Mouse (Mus musculus) 416B (cell line): ENCODE results near the gene Snd1.
A peak's percentile ranks its signal among the peaks of the same experiment; 100 is the strongest.

Source experiments
- DNase-seq: peaks from one replicate; pipeline ENCODE4 v3.0.0; 2011; ENCODE audit warnings: low read depth

Gene Snd1

DNA sequence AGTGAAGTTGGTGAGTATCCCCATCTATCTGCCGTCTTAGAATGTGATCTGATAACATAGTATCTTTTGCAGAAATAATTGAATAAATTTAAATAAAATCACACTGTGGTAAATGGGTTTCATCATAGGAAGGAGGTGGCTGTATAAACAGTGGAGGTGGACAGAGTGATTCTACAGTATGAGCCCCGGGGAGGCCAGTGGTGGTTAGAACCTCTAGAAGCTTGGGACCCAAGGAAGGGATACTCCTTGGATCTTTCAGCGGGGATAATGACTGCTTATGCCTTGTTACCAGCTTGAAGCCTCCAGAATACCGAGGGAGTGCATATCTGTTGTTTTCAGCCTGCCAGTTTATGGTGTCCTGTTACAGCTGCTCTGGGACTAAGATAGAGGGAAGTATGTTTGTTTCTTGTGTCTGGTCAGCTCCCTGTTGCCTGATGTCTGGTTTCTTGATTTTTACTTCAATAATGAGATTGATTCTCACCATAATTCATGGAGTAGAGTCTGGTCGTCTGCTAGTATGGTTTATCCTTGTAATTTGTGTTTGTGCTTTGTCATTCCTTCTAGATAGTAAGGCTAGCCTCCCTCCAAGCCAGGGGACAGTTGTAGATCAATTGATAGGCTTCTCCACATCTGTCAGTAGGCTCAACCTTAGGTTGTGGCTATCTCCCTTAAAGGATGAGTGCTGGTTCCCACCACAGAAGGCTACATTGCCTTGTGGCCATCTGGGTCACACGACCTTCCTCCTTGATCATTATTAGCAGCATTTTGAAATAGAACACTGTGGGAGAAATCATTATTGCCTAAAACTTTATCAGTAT is 160.8 kb downstream of the Snd1 start:
- peak; percentile 28 for DNase-seq

DNA sequence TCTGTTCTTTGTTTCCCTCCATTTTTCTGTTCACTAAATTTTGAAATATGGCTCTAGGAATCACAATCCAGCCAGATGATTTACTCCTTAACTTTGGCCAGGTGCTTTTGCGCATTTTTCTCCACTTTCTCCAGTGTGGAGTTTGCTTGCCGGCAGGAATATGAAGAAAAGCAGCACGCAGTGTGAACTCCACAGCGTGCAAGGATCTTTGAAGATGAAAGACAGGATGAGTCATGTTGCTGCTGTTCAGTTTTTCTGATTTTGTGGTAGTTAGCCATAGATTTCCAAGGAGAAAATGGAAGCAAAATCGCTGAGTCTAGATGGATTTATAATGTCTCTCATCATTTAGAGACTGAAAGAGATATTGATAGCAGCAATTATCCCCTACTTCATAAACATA is 165.1 kb downstream of the Snd1 start:
- DNase-seq: no peak

DNA sequence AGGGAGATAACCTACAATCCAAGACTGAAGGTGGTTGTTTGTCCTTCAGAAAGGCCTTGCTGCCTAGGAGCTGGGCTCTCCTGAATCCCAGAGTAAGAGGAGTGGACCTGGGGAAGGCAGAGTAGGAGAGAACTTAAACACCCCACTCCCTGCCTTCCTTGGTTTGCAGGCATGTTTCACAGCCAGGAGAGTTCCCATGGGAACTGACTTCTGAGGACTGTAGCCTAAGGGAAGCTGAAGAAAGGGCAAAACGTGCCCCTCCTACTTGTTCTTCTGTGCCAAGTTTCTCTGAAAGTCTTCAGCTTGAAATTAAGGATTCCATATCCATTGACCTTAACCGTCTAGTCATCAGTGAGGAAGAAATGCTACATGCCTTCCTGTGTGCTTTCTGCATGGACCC is 168.0 kb downstream of the Snd1 start:
- no peak for DNase-seq

DNA sequence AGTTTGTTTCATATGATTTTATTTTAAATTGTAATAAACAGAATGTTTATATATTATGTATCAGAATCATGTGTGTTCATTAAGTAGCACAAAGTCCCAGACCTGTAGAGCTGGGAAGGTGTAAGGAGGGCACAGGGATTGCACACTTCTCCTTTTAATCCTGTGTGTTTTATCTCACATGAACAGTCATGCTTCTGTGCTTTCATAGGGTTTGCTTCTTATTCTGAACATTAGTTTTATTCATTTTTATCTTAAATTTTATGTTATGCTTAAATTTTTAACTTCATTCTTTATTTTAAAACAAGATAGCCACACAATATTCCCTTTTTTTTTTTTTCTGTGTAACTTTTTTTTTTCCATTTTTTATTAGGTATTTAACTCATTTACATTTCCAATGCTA is 170.3 kb downstream of the Snd1 start:
- DNase-seq: no peak

DNA sequence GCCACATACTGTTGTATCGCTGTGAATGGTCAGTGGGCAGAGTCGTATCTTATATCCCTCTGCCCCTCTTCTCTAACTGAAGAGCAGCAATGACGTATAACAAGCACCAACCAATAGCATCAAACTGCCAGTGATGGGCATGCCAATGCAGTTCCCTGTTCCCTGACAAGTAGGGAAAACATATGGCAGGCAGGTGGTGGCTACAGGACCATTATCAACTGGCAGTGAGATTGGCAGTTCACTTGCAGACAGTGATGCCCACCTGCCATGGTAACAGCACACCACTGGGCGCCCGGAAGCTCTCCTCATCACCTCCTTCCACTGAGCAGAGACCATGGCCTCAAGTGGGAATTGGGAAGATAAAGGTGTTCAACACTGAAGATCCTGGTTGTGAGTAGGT is 181.6 kb downstream of the Snd1 start:
- DNase-seq: no peak

DNA sequence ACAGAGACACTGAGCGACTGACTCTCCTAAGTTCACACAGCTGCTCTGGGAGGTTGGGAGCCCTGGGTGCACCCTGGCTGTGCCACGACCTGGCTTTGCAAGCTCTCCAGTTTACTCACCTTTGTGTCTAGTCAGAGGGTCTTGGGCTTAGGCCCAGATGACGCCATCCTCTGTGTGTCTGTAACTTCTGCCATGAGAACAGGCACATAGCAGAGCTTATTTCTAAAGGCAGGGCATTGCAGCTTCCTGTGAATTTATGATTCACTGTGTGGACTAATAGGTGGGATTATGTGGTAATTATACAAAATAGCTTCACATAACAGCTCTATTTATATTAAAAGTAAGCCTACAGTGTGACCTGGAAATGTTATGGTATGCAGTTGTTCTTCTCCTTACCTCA is 188.1 kb downstream of the Snd1 start:
- DNase-seq: peak; percentile 51

DNA sequence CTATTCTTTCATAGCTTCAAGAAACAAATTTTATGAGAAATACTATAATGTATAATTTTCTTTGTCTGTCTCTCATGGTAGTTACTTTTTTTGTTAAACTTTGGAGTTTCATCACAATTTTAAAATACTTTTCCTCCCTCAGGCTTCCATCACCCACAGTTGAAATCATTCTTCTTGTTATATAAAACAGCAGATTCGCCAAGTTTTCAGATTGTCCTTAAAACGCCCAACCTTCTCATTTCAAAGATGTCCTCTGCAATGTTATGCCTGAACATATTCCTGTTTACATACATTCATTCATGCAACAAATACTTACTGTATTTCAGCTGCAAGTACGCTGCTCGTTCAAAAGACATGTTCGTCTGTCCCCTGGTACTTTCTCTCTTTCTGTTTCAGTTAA is 188.7 kb downstream of the Snd1 start:
- no peak for DNase-seq

DNA sequence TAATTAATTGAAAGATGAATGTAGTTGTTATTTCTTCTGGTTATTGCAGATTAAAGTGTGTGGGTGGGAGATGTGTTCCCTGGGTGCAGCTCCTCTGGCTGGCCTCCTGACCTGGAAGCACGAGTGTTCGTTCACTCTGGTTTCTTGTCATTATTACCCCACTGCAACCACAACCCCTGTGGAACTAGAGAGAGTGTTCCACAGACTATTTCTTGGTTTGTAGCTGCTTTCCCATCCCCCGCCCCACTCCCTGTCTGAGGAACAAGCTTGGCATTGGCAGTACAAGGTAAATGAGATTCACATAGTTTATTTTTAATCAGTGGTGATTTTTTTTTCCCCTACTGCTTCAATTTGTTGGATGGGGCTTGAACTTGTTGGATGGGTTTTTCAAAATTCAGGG is 189.8 kb downstream of the Snd1 start:
- no peak for DNase-seq

DNA sequence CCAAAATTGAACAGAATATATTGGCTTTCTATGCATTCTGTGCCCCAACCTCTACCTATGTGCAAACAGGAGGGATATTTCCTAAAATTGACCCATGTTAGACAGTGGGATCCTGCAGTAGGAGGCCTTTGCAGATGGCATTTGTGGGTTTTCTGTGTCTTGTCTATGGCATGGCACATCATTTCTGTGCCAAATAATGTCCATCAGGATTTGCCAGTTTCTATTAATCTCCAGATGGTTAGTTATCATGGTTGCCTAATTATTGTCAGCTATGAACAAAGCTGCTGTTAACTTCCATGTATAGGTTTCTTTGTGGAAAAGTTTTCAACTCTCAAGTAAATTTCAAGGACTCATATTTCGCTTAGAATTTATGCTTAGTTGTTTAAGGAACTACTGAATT is 192.6 kb downstream of the Snd1 start:
- no peak for DNase-seq

DNA sequence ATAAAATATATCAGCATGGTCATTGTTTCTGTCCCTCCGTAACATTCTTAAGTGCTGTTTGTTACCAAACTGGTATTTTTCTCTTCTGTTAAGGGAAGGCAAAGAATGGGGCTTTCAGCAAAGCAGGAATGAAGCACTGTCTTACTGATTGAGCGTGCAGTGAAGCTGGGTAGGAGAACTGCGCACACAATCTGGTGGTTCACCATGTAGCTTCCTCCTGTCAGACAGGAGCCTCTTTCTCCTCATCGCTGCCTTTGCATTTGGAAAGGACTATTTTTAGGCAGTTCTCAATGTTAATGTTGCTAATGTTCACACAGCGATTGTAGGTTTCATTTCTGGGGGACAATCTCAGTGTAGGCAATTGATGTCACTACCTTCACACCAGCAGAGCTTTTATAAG is 194.3 kb downstream of the Snd1 start:
- DNase-seq: no peak

DNA sequence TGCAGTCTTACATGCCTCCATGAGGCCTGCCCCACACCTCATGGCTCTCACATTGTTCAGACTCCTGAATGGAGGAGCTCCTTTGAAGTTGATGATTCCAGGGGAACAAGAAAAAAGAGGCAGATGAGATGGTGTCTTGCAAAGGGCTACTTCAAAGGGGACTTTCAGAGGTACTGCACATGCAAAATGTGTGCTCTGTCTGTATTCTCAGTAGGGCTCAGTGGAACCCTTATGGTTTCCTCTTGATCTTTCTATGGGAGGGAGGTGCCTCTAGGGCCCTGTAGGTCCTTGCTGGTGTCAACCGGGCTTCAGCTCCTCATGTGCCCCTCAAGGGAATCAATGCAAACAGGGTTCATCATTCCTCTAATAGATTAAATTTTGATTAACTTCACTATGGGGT is 197.4 kb downstream of the Snd1 start:
- DNase-seq: no peak

DNA sequence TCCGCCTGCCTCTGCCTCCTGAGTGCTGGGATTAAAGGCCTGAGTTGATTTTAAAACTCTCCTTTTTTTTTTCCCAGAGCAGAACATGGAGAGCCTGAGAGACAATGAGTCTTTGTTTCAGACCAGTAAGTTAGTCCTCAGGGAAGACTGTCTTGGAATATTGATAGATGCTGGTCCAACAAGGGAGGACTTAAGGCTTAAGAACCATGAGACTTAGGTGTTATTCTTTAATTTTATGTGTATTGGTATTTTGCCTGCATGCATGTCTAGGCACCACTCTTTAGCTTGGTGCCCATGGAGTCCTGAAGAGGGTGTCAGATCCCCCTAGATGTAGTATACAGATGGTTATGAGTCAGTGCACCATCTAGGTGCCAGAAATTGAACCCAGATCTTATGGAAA is 199.7 kb downstream of the Snd1 start:
- no peak for DNase-seq

DNA sequence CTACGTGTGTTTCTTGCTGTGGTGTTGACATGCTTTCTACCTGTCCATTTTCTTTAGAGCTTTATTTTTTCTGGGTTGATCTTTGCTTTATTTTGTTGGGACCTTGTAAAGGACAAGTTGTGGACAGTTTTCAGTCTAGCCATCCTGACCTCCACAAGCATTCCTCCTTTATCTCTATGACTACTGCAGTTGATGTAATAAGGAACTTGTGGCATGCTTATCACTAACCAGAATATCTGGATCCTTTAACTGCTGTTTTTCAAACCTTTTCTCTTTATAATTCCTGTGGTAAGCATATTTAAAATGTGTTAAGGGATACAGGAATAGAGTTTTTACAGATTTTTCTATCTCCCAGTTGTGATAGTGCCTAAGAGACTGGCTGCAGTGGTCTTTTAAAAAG is 204.0 kb downstream of the Snd1 start:
- no peak for DNase-seq

DNA sequence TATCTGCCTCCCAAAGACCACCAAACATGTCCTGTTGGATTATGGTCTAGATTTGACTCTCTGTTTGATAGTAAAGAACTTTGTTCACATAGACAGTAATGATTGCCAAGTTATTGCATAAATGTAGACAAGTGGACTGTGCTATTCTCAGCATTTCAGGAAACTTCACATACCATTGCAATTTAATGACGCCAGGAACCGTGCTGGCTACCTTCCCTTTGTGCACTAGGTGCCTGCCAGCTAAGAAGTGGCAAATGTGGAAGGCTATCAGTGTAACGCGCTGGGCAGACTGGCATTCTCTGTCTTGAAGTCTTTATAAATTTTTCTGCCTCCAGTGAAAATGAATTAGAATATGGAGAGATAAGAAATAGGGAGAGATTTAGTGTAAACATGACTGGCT is 205.6 kb downstream of the Snd1 start:
- DNase-seq: no peak

DNA sequence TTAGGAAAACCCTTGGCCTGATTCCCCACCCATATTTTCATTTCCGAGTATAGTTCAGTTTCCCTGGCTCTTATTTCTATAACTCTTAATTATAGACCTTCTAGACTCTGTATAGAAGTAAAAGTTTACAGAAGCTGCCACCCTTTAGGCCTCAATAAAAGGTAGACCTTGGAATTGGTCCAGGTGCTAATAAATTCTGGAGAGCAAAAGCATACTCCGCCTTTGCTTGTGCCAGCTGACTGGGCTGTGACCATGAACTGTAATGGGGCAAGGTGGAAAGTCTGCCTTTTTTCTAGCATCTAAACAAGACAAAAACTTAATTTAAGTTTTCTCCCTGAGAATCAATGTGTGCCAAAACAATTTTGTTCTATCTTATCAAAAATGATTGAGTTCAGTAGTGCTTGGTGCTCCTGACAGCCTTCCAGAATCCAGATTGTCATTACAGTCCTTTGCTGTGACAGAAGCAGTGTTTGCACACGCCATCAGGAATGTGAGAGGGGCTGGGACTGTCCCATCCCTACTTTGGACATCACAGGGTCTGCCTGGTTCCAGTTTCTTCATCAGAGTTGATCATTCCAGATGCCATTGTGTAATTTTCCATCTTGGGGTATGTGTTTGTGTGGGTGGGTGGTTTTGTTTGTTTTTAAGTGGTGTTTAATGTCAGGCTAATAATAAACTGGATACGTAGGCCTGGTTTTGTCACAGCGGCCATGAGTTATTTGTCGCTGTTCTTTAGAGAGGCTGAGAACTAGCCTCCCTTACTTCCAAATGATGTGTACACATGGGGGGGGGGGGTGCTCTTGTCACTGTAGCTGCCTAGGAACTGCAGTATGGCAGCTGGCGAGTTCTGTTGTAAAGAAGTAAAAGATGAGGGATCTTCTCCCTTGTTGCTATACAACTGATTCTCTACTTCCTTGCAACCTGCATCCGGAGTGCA is 206.8 kb downstream of the Snd1 start:
- no peak for DNase-seq

DNA sequence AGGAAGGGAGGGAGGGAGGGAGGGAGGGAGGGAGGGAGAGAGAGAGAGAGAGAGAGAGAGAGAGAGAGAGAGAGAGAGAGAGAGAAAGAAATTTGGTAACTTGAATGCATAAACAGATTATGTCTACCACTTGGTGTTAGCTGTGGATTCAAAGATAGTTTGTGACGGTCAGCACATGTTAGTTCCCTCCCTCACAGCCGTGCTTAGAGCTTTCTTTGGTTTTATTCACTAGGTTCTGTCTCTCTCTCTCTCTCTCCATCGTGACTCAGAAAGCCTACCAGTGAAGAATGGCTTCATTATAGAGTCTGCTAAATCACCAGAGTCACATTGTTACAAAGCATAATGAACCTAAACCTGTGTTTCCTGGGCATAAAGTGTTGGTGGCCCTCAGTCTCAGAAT is 210.1 kb downstream of the Snd1 start:
- DNase-seq: no peak

DNA sequence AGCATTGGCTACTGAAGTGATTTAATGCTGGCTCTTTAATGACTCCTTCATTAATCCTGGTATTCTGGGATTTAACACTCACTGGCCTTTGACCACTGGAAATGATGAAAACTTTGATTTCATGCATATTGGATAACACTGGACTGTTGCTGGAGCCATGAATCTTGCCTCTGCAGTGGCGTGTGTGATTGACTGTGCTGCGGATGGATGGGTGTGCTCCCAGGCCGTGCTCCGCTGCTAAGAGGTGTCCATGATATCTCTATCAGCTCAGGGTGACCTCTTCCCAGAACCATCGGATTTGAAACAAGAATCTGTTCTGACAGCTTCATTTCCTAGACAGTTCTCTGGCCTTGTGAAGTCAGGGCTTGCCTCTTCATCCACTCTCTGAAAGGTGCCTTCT is 210.8 kb downstream of the Snd1 start:
- no peak for DNase-seq

DNA sequence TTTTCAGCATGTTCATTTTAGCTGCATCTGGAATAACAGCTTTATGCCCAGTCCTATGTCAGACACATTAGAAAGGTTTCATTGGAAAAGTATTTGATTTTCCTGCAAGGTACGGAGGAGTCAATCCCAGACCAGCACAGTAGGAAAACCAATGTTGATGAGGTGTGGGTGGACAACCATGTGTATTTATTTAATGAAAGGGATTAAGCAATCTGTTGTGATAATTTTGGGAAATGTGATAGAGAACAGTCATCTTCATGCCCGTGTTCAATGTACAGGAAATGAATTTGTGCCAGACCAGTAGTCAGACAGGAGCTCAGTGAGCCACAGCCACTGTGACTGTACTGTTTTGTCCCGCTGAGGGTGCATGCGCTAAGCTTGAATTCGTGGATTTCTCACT is 212.8 kb downstream of the Snd1 start:
- peak; percentile 36 for DNase-seq

DNA sequence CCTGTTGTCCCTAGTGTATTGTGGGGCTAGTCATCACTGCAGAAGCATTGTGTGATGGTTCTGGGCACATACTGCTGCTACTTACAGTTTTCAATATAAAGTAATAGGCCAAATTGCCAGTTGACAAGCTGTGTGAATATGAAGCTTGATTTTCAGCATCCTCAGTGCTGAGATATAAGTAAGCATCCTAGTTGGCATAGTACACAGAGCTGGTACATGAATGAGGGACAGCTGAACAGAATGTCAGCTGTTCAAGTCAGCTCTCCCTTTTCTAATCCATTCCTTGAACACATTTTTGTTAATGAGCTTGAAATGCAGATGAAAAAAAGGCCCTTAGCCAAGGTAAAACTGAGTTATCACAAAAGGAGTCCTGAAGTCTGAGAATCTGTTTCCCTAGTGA is 217.7 kb downstream of the Snd1 start:
- DNase-seq: no peak

DNA sequence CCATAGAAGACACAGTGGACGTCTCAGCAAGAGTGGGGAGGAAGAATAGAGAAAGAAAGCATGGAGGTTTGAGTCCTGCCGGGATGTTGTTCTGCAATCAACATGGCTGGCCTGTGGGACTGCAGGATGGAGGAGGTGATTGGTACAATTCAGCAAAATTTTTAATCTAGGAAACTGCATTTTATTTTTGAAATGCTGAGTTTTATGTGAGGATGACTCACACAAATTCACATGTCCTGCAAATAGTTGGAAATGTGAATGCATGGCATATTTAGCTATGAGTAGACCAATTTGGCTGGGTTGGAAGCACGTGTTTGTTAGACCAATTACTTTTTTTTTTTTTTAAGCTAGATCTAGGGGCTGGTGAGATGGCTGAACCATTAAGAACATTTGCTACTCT is 222.3 kb downstream of the Snd1 start:
- DNase-seq: no peak

DNA sequence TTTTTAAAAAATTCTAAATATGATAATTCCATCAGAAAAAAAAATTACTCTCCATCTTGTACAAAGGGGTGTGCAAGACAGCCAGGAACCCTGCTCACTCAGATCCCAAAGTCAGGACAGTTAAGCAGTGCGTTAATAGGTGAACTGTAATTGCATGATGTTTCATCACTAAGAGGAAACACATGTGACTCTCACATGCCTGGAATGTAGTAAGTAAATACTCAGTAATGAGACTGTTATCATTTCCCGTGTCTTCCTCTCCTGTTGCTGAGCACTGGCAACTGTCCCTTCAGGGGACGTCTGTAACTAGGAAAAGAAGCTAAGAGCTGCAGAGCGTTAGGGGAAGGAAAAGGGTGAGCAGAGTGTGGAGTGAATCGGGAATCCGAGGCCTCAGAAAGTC is 229.7 kb downstream of the Snd1 start:
- peak; percentile 22 for DNase-seq

DNA sequence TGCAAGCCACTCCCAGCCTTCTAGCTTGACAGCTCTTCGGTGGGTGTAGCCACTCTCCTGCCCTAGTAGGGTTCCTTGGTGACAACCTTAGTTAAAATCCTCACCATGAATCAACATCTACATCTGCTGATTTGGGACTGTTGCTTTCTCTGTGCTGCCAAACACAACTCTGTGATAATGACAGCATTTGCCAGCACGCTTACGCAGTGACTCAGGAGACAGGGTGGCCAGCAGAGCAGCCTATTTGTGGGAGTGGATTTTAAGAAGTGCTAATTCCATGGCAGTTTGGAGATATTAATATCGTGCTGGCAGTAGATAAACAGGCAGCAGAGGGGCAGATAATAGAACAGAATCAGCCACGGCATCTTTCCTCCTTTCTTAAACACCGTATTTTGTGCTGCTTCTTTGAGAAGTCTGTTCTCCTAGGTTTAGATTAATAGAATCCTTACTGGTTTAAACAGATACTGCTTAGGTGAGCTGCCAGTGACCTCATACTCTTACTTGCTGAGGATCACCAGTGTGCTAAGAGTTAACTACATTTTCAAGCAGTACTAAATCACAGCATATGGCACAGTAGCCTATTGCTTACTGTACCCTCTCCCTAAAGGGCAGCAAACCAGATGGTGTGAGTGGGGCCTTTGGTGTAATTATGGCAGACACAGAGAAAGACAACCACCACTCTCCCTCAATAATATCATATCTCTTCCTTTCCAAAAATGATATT is 230.6 kb downstream of the Snd1 start:
- DNase-seq: no peak
